Mouse (Mus musculus) limb, embryonic 14.5 days (tissue): ENCODE measurements around the gene Gm20388. TPM values are rescaled to one million over a fixed set of nuclear protein-coding genes. Genes with fewer than 3 reads are reported as not detected.

Source experiments
- ATAC-seq: fragments of 200-750 bp; cut with Nextera tagmentation; 2 replicates; pipeline ENCODE4 v1.8.0; 2017; ENCODE audit warnings: low read depth, moderate number of reproducible peaks, moderate TSS enrichment; ENCODE audit not compliant: low FRiP score
- DNase-seq: peaks from one replicate; pipeline ENCODE4 v3.0.0-alpha.2; 2015; ENCODE audit warnings: low spot score
- H3K27ac ChIP-seq: fragments of 300-500 bp; sonication (generic); replicated peaks from 2 replicates; pipeline ENCODE4 v1.5.1; 2014; ENCODE audit warnings: low read depth, mild to moderate bottlenecking, low read length, moderate library complexity, mixed read lengths
- H3K27me3 ChIP-seq: fragments of 300-500 bp; sonication (generic); 2 replicates; pipeline ENCODE4 v1.6.1; 2014; ENCODE audit warnings: low read length, mixed read lengths; ENCODE audit not compliant: control insufficient read depth, insufficient read depth
- H3K36me3 ChIP-seq: fragments of 300-500 bp; sonication (generic); 2 replicates; pipeline ENCODE4 v1.6.1; 2014; ENCODE audit warnings: mild to moderate bottlenecking, low read length, moderate library complexity, mixed read lengths; ENCODE audit not compliant: control insufficient read depth, insufficient read depth
- H3K4me1 ChIP-seq: fragments of 300-500 bp; sonication (generic); 2 replicates; pipeline ENCODE4 v1.6.1; 2014; ENCODE audit warnings: antibody characterized with exemption, low read length, mixed read lengths; ENCODE audit not compliant: control insufficient read depth, insufficient read depth
- H3K4me2 ChIP-seq: fragments of 300-500 bp; sonication (generic); replicated peaks from 2 replicates; pipeline ENCODE4 v1.6.1; 2014; ENCODE audit warnings: low read depth, mild to moderate bottlenecking, low read length, moderate library complexity; ENCODE audit not compliant: severe bottlenecking
- H3K4me3 ChIP-seq: fragments of 300-500 bp; sonication (generic); replicated peaks from 2 replicates; pipeline ENCODE4 v1.5.1; 2014; ENCODE audit warnings: low read length
- H3K9ac ChIP-seq: fragments of 300-500 bp; sonication (generic); 2 replicates; pipeline ENCODE4 v1.6.1; 2014; ENCODE audit warnings: mild to moderate bottlenecking, low read depth, low read length, moderate library complexity; ENCODE audit not compliant: severe bottlenecking
- H3K9me3 ChIP-seq: fragments of 300-500 bp; sonication (generic); 2 replicates; pipeline ENCODE4 v1.6.1; 2016; ENCODE audit warnings: low read length; ENCODE audit not compliant: control insufficient read depth
- POLR2A ChIP-seq: fragments of 200-500 bp; IDR thresholded peaks from 2 replicates; pipeline ENCODE4 v1.8.0; 2012; ENCODE audit warnings: inconsistent platforms, mild to moderate bottlenecking, moderate library complexity, borderline replicate concordance; ENCODE audit not compliant: insufficient read depth, insufficient read length; ENCODE audit errors: extremely low read depth
- WGBS: fragments of 180-500 bp; shearing (Covaris S2); extraction: QIAGEN DNeasy Blood & Tissue Kit; methylation state at CpG from one replicate; pipeline ENCODE4 v1.1.7; 2014; 5-methylcytosine and 5-hydroxymethylcytosine counted together
- polyA plus RNA-seq, 2 experiments: library from polyadenylated mRNA; depleted of rRNA in 1 of 2; stranded (reverse) in 1 of 2; unstranded in 1 of 2; fragments of >200 nt; fragmentation: Nextera tagmentation in 1 of 2; extraction: Ambion mirVana in 1 of 2; gene quantifications; 2 replicates each; pipeline versions ENCODE4 v1.2.1 to v1.2.3; 2012 to 2014

The Gm20388 gene
- polyA plus RNA-seq, 2 experiments: 1.9 to 49.9 TPM

- ATAC-seq (no peak), DNase-seq (no peak)
- Histone ChIP-seq H3K36me3 (no peaks in the 10 kb centered on the region), H3K9ac (no peak overlapping the region), H3K4me3 (no peak overlapping the region), H3K27ac (peak overlapping the region; percentile 61), H3K4me2 (no peak overlapping the region), H3K9me3 (no peaks in the 10 kb centered on the region), H3K4me1 (peaks cover 50% of the 10 kb centered on the region), H3K27me3 (no peaks in the 10 kb centered on the region)
- WGBS: 28% methylated on average over 10 of the region's 11 CpGs
- TF ChIP-seq POLR2A: no peak
Measured at GRCm38 (mm10) chr8:120224521-120225420, 314.1 kb downstream of the Gm20388 start.

- Histone ChIP-seq H3K36me3 (no peaks in the 10 kb centered on the region), H3K4me3 (no peak overlapping the region), H3K9ac (no peak overlapping the region), H3K27ac (peak overlapping the region; percentile 61), H3K27me3 (no peaks in the 10 kb centered on the region), H3K4me2 (no peak overlapping the region), H3K4me1 (peaks cover 59% of the 10 kb centered on the region), H3K9me3 (no peaks in the 10 kb centered on the region)
- no peak for ATAC-seq
- DNase-seq: no peak
- 49% methylated on average over 10 of the region's 10 CpGs for WGBS
- no peak for TF ChIP-seq POLR2A
Measured at GRCm38 (mm10) chr8:120225421-120226151, 314.9 kb downstream of the Gm20388 start.

- 0 out of 2 replicates have a peak overlapping the region, but pooled peaks have one; percentile 16 for H3K9ac ChIP-seq
- no peak for TF ChIP-seq POLR2A
- H3K4me1 ChIP-seq: peaks cover 70% of the 10 kb centered on the region
- peak overlapping the region; percentile 98 for H3K4me2 ChIP-seq
- H3K27me3 ChIP-seq: no peaks in the 10 kb centered on the region
- H3K36me3 ChIP-seq: no peaks in the 10 kb centered on the region
- 43% methylated on average over 5 of the region's 5 CpGs for WGBS
- no peaks in the 10 kb centered on the region for H3K9me3 ChIP-seq
- no peak for DNase-seq
- no peak overlapping the region for H3K27ac ChIP-seq
- no peak for ATAC-seq
- no peak overlapping the region for H3K4me3 ChIP-seq
Measured at GRCm38 (mm10) chr8:120226700-120227577, 316.3 kb downstream of the Gm20388 start.

GRCm38 (mm10) chr8:120227578-120227876 is 316.9 kb downstream of the Gm20388 start:
- peak overlapping the region; percentile 49 for H3K9ac ChIP-seq
- H3K27ac ChIP-seq: 0 out of 2 replicates have a peak overlapping the region, but pooled peaks have one; percentile 33
- H3K27me3 ChIP-seq: no peaks in the 10 kb centered on the region
- no peak for TF ChIP-seq POLR2A
- H3K4me1 ChIP-seq: peaks cover 74% of the 10 kb centered on the region
- H3K36me3 ChIP-seq: no peaks in the 10 kb centered on the region
- peak overlapping the region; percentile 98 for H3K4me2 ChIP-seq
- no peak for DNase-seq
- H3K9me3 ChIP-seq: no peaks in the 10 kb centered on the region
- ATAC-seq: no peak
- peak overlapping the region; percentile 66 for H3K4me3 ChIP-seq
